Mouse (Mus musculus) heart, postnatal 0 days (tissue): Measurements from ENCODE around the gene Sft2d2. TPM values are rescaled to one million over a fixed set of nuclear protein-coding genes. Genes with fewer than 3 reads are reported as not detected.

ENCODE experiments used
- ATAC-seq: fragments of 200-750 bp; cut with Nextera tagmentation; 2 replicates; pipeline ENCODE4 v1.8.0; 2017; ENCODE audit warnings: low read depth, moderate number of reproducible peaks, moderate library complexity; ENCODE audit not compliant: insufficient read depth
- DNase-seq: peaks from one replicate; pipeline ENCODE4 v3.0.0-alpha.2; 2016; ENCODE audit warnings: low spot score
- H3K27ac ChIP-seq: fragments of 300-500 bp; sonication (generic); 2 replicates; pipeline ENCODE4 v1.5.1; 2014; ENCODE audit warnings: low read depth, mild to moderate bottlenecking
- H3K27me3 ChIP-seq: fragments of 300-500 bp; sonication (generic); 2 replicates; pipeline ENCODE4 v1.6.1; 2014; ENCODE audit warnings: low read length, mixed read lengths; ENCODE audit not compliant: control insufficient read depth, insufficient read depth
- H3K36me3 ChIP-seq: fragments of 300-500 bp; sonication (generic); replicated peaks from 2 replicates; pipeline ENCODE4 v1.6.1; 2014; ENCODE audit warnings: low read length, mixed read lengths; ENCODE audit not compliant: control insufficient read depth, insufficient read depth
- H3K4me1 ChIP-seq: fragments of 300-500 bp; sonication (generic); 2 replicates; pipeline ENCODE4 v1.6.1; 2014; ENCODE audit warnings: antibody characterized with exemption; ENCODE audit not compliant: control insufficient read depth, insufficient read depth
- H3K4me2 ChIP-seq: fragments of 300-500 bp; sonication (generic); 2 replicates; pipeline ENCODE4 v1.6.1; 2014; ENCODE audit warnings: low read depth, mild to moderate bottlenecking, low read length, moderate library complexity
- H3K4me3 ChIP-seq: fragments of 300-500 bp; sonication (generic); 2 replicates; pipeline ENCODE4 v1.5.1; 2014; ENCODE audit warnings: low read depth, low read length
- H3K9ac ChIP-seq: fragments of 300-500 bp; sonication (generic); replicated peaks from 2 replicates; pipeline ENCODE4 v1.6.1; 2014; ENCODE audit warnings: low read depth, low read length, mixed read lengths
- H3K9me3 ChIP-seq: fragments of 300-500 bp; sonication (generic); replicated peaks from 2 replicates; pipeline ENCODE4 v1.6.1; 2016; ENCODE audit warnings: low read length; ENCODE audit not compliant: control insufficient read depth
- CTCF ChIP-seq: IDR thresholded peaks from 2 replicates; pipeline ENCODE4 v1.5.1; 2016; ENCODE audit warnings: antibody characterized with exemption, control low read depth, low read depth
- EP300 ChIP-seq: IDR thresholded peaks from 2 replicates; pipeline ENCODE4 v1.6.1; 2016; ENCODE audit warnings: antibody characterized with exemption, low read depth
- WGBS: fragments of 180-500 bp; shearing (Covaris S2); extraction: QIAGEN DNeasy Blood & Tissue Kit; methylation state at CpG from one replicate; pipeline ENCODE4 v1.1.7; 2014; 5-methylcytosine and 5-hydroxymethylcytosine counted together
- polyA plus RNA-seq: library from polyadenylated mRNA; unstranded; fragments of >200 nt; fragmentation: Nextera tagmentation; extraction: Ambion mirVana; gene quantifications from 2 replicates; pipeline ENCODE4 v1.2.1, GENCODE M21; 2015
- total RNA-seq: library from RNA; depleted of rRNA; stranded (reverse); fragments of >200 nt; gene quantifications from 2 replicates; pipeline ENCODE4 v1.2.3, GENCODE M21; 2014; ENCODE audit warnings: low replicate concordance

The Sft2d2 gene
- total and polyA plus RNA-seq, 2 experiments from 2014 or later, result 11.6 to 21.2 TPM

DNA sequence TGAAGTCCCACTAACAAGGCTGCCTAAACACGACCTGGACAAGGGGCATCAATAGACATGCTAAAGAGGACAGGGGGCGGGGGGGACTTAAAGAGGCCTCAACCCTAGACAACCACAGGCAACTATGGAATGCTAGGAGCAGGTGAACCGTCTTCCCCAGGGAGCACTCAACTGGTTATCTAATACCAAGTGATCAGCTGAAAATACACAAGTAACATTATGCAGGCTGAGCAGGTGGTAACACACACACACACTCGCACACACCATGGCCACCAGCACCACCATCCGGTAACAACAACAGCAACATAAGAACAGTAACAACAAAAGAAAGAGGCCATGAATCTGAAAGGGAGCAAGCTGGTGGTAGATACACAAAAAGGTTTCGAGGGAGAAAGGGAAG, 4.2 kb downstream of the Sft2d2 start:
- H3K9ac ChIP-seq, result no peak overlapping the region
- H3K4me3 ChIP-seq, result no peak overlapping the region
- no peak for DNase-seq
- WGBS, result 77% methylated on average over 6 of the region's 6 CpGs
- no peaks in the 10 kb centered on the region for H3K27me3 ChIP-seq
- no peak overlapping the region for H3K4me2 ChIP-seq
- no peaks in the 10 kb centered on the region for H3K9me3 ChIP-seq
- H3K4me1 ChIP-seq, result peaks cover 25% of the 10 kb centered on the region
- H3K27ac ChIP-seq, result no peak overlapping the region
- no peak for TF ChIP-seq EP300
- TF ChIP-seq CTCF, result no peak
- ATAC-seq, result no peak
- H3K36me3 ChIP-seq, result peaks cover 10% of the 10 kb centered on the region; the same call in 1 of the 2 replicates

- H3K27ac ChIP-seq, result no peak overlapping the region
- TF ChIP-seq CTCF (no peak), EP300 (no peak)
- no peak overlapping the region for H3K4me2 ChIP-seq
- H3K9ac ChIP-seq, result no peak overlapping the region
- peaks cover 20% of the 10 kb centered on the region for H3K36me3 ChIP-seq
- 75% methylated on average over 10 of the region's 10 CpGs for WGBS
- H3K4me1 ChIP-seq, result peaks cover 25% of the 10 kb centered on the region
- ATAC-seq, result no peak
- no peaks in the 10 kb centered on the region for H3K27me3 ChIP-seq
- no peaks in the 10 kb centered on the region for H3K9me3 ChIP-seq
- DNase-seq, result no peak
- H3K4me3 ChIP-seq, result no peak overlapping the region
These were observed 5.2 kb downstream of the Sft2d2 start for GRCm38 (mm10) chr1:165188806-165189580.

- Histone ChIP-seq H3K36me3 (peaks cover 36% of the 10 kb centered on the region), H3K9ac (no peak overlapping the region), H3K4me2 (no peak overlapping the region), H3K27ac (no peak overlapping the region), H3K4me1 (peaks cover 16% of the 10 kb centered on the region), H3K27me3 (no peaks in the 10 kb centered on the region), H3K4me3 (no peak overlapping the region), H3K9me3 (no peaks in the 10 kb centered on the region)
- TF ChIP-seq EP300 (no peak), CTCF (no peak)
- DNase-seq (no peak), ATAC-seq (no peak)
- 67% methylated on average over 5 of the region's 5 CpGs for WGBS
These were observed 6.9 kb downstream of the Sft2d2 start for GRCm38 (mm10) chr1:165187357-165187756.

DNA sequence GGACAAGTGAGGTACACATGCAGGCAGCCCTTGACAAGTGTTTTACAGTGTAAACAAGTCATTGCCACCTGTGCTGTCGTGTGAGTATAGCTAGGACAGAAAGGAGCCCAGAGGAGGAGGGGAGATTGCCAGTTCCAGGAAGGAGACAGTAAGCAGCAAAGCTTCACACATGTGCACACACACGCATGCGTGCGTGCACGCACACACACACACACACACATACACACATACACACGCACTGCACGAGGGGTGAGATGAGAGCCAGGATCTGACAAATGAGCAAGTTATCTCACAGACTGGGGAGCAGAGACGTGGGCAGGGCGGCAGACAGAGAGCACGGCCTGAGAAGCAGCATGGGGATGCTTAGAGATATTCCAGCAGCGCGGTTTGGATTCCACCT, 7.7 kb downstream of the Sft2d2 start:
- Histone ChIP-seq H3K4me2 (no peak overlapping the region), H3K4me1 (0 out of 2 replicates have a peak, but pooled peaks cover 7% of the 10 kb centered on the region), H3K36me3 (peaks cover 43% of the 10 kb centered on the region), H3K9me3 (no peaks in the 10 kb centered on the region), H3K27me3 (no peaks in the 10 kb centered on the region), H3K9ac (no peak overlapping the region), H3K27ac (no peak overlapping the region), H3K4me3 (no peak overlapping the region)
- ATAC-seq (no peak), DNase-seq (no peak)
- no peak for TF ChIP-seq CTCF
- WGBS, result 81% methylated on average over 12 of the region's 12 CpGs

DNA sequence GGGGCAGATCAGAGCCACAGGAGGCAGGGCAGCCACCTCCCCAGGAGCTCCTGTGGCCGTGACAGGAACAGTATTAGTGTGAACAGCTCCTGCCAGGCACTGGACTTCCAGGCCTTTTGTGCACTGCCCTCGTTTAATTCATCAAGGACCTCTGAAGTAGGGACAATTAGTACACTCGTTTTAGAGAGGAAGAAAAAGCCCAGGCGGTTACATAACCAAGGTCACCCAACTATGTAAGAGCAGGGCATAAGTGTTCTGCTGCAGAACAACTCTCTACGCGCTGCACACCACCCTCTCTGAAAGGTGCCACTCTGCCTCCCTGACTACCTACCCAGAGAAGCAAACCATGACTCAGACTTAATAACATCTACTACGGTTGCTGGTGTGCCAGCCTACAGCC, 9.1 kb downstream of the Sft2d2 start:
- no peak overlapping the region for H3K4me2 ChIP-seq
- no peaks in the 10 kb centered on the region for H3K4me1 ChIP-seq
- TF ChIP-seq CTCF (no peak), EP300 (no peak)
- H3K27ac ChIP-seq, result no peak overlapping the region
- peaks cover 55% of the 10 kb centered on the region for H3K36me3 ChIP-seq
- H3K9ac ChIP-seq, result no peak overlapping the region
- no peak for DNase-seq
- H3K4me3 ChIP-seq, result no peak overlapping the region
- no peaks in the 10 kb centered on the region for H3K27me3 ChIP-seq
- WGBS, result 56% methylated on average over 7 of the region's 7 CpGs
- ATAC-seq, result no peak
- H3K9me3 ChIP-seq, result no peaks in the 10 kb centered on the region

DNA sequence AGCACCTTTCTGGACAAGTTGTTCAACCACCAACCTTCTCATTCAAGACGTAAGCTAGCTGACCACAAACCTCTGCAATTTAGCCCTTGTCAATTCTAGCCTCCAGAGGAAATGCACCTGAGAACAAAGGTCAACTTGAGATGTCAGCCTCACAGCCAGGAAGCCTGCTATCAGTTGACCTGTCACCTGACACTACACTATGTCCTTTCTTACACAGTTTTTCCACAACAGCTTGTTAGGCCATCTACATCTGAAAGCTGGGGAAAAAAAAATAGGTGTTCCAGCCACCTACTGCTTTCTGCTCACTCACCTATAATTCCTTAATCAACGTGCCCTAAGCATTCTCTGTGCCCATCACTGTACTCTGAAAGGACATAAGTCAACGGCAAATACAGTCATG, 10.1 kb downstream of the Sft2d2 start:
- Histone ChIP-seq H3K4me3 (no peak overlapping the region), H3K4me2 (no peak overlapping the region), H3K27me3 (no peaks in the 10 kb centered on the region), H3K27ac (no peak overlapping the region), H3K36me3 (peaks cover 59% of the 10 kb centered on the region), H3K4me1 (no peaks in the 10 kb centered on the region), H3K9ac (no peak overlapping the region), H3K9me3 (no peaks in the 10 kb centered on the region)
- TF ChIP-seq EP300 (no peak), CTCF (no peak)
- ATAC-seq (no peak), DNase-seq (no peak)
- WGBS, result 89% methylated on average over 3 of the region's 3 CpGs
